Mouse (Mus musculus) small intestine, adult 2 months (tissue): ENCODE results near the gene Calr4. TPM values are rescaled to one million over a fixed set of nuclear protein-coding genes. Genes with fewer than 3 reads are reported as not detected.

ENCODE experiments used
- H3K27ac ChIP-seq: fragments of 200-500 bp; 2 replicates; pipeline ENCODE4 v1.5.1; 2012; ENCODE audit warnings: low read depth, low read length, control low read depth, inconsistent platforms; ENCODE audit not compliant: insufficient read depth
- H3K27me3 ChIP-seq: fragments of 200-500 bp; 2 replicates; pipeline ENCODE4 v1.6.1; 2012; ENCODE audit warnings: mild to moderate bottlenecking, moderate library complexity, low read length, inconsistent platforms; ENCODE audit not compliant: control insufficient read depth, insufficient read depth
- H3K36me3 ChIP-seq: fragments of 200-500 bp; 2 replicates; pipeline ENCODE4 v1.6.1; 2012; ENCODE audit warnings: mild to moderate bottlenecking, low read length, control low read depth, inconsistent platforms; ENCODE audit not compliant: control insufficient read depth, insufficient read depth
- H3K4me1 ChIP-seq: fragments of 200-500 bp; 2 replicates; pipeline ENCODE4 v1.6.1; 2012; ENCODE audit warnings: low read length, inconsistent platforms, mixed read lengths; ENCODE audit not compliant: control insufficient read depth, insufficient read depth, insufficient read length
- H3K4me3 ChIP-seq: fragments of 200-500 bp; 2 replicates; pipeline ENCODE4 v1.5.1; 2012; ENCODE audit warnings: low read depth, mild to moderate bottlenecking, control low read depth, inconsistent platforms, low read length, moderate library complexity
- CTCF ChIP-seq: fragments of 200-500 bp; IDR thresholded peaks from 2 replicates; pipeline ENCODE4 v1.5.1; 2012; ENCODE audit warnings: low read depth, mild to moderate bottlenecking, control low read depth, inconsistent platforms, low read length, moderate library complexity, mixed read lengths; ENCODE audit not compliant: insufficient replicate concordance, insufficient read length; ENCODE audit errors: extremely low read depth
- POLR2A ChIP-seq: fragments of 200-500 bp; IDR thresholded peaks from 2 replicates; pipeline ENCODE4 v1.6.1; 2012; ENCODE audit warnings: low read depth, mild to moderate bottlenecking, control low read depth, inconsistent platforms, low read length, moderate library complexity
- WGBS: fragments of 180-500 bp; shearing (Covaris S2); methylation state at CpG from one replicate; pipeline ENCODE4 v1.1.7; 2018; 5-methylcytosine and 5-hydroxymethylcytosine counted together
- polyA plus RNA-seq: library from polyadenylated mRNA; depleted of rRNA; stranded (reverse); fragments of >200 nt; gene quantifications from 2 replicates; pipeline ENCODE4 v1.2.3, GENCODE M21; 2012; rRNA removed

Calr4 gene
- polyA plus RNA-seq, 1 experiment: not detected

DNA sequence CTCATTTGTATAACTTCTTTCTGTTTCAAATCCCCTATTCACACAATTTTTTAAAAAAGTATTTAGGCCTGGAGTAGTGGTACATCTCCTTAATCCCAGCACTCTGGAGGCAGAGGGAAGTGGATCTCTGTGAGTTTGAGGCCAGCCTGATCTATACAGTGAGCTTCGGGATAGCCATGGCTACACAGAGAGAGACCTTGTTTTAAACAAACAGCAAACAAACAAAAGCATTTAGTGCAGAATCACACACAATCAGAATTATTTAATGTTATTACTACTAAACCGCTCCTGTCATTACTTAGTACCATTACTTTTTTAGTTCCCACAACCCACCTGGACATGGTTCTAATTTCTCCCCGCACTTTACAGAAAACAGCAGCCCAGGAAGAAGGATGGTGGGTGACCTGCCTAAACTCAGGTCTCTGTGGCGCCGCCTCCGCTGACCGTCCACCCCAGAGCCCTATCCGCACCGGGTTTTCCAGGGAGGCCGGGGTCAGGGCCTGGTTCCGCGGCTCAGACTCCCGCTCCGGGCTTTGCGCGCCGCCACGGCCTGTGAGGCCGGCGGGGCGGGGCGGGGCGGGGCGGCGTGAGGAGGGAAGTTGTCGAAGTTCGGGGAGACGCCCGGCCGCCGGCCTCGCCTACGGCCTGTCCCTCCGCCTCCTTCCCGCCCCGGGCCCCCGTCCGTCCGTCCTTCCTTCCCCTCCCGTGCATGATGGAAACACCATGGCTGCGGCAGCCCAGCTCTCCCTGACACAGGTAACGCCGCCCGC lies 45.6 kb downstream of the Calr4 start, which contains the start of gene Eps15:
TSS of gene Eps15 (plus strand) at position 580 of the 770 bp plus-strand sequence.
- H3K4me1 ChIP-seq: peaks cover 6% of the 10 kb centered on the region; the same call in 1 of the 2 replicates
- no peak for TF ChIP-seq CTCF
- peak; percentile 70; the same call in 1 of the 2 replicates for TF ChIP-seq POLR2A
- 0 out of 2 replicates have a peak within 1 kb of the TSS, but pooled peaks have one; percentile 3 for H3K27ac ChIP-seq
- 4% methylated on average over 41 of the region's 44 CpGs for WGBS
- peak within 1 kb of the TSS; percentile 82 for H3K4me3 ChIP-seq
- H3K27me3 ChIP-seq: no peaks in the 10 kb centered on the region
- no peaks in the 10 kb centered on the region for H3K36me3 ChIP-seq

DNA sequence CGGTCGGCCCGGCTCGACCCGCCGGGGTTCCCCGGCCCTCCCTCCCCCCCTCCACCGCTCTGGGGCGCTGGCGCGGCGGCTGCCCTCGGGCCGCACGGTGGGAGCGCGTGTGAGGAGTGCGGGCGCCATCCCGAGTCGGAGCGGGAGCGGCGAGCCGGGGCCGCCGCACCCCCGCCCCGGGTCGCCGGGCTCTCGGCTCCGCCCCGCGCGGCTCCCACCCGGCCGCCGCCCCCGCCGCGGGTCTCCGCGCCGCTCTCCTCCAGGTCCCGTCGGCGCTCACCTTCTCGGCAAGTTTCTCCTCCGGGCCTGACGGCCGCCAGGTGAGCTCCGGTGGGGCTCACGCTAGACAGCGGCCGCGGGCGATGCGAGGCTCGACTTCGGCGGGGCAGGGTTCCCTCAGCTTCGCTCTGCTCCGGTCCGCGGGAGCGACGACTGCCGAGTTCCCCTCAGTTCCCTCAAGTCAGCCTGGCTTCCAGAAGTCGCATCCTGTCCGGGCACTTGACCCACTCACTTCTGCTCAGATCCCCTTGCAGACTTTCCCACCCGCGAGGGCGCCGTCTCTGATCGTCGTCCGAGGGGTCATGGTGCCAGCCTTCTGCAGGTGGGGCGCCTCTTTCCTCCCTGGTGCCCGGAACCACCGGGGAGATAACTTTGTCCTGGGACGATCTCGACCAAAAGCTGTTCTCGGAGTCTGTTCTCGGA lies 46.3 kb downstream of the Calr4 start:
- Histone ChIP-seq H3K36me3 (no peaks in the 10 kb centered on the region), H3K27ac (0 out of 2 replicates have a peak overlapping the region, but pooled peaks have one; percentile 3), H3K4me1 (peaks cover 6% of the 10 kb centered on the region; the same call in 1 of the 2 replicates), H3K4me3 (peak overlapping the region; percentile 82), H3K27me3 (no peaks in the 10 kb centered on the region)
- WGBS: under 1% methylated on average over 85 of the region's 85 CpGs
- TF ChIP-seq CTCF: no peak
- 0 out of 2 replicates have a peak, but pooled peaks have one; percentile 7 for TF ChIP-seq POLR2A

DNA sequence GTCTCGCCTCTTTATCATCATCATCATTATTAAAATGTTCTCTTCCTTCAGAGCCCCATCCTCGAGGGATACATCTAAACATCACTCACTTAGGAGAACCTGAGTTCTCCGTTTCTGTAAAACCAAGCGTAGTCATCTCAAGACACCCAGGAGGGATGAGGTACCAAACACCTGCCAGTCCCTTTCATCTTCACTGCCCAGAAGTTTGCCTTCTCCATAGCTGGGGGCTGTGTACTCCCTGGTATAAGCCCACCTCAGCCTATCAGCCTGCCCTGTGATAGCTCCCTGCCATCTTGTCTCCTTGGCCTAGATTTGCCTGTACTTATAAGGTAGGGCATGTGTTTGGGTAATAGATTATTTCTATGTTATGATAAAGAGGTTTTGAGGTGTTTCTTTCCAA lies 46.9 kb downstream of the Calr4 start:
- no peaks in the 10 kb centered on the region for H3K36me3 ChIP-seq
- 10% methylated on average over 4 of the region's 4 CpGs for WGBS
- TF ChIP-seq POLR2A (no peak), CTCF (no peak)
- peak overlapping the region; percentile 82 for H3K4me3 ChIP-seq
- peaks cover 6% of the 10 kb centered on the region; the same call in 1 of the 2 replicates for H3K4me1 ChIP-seq
- no peak overlapping the region for H3K27ac ChIP-seq
- no peaks in the 10 kb centered on the region for H3K27me3 ChIP-seq

DNA sequence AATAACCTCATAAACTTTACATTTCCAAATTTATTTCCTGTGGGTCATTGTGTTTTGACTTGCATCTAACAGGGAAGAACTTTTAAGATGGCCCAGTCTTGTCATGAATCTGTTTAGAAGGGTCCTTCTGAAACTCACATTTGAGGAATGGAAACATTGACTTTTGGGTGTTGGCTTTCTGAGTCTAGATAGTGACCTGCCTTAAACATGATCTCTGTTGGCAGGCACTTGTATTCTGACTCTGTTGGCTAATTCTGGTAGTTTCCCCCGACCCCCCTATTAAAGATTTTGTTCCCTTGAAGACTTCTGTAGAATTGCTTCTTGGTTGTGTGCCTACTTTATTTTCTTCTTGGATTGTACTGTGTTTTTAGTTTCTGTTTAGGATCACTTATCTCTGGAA lies 47.7 kb downstream of the Calr4 start:
- Histone ChIP-seq H3K27me3 (no peaks in the 10 kb centered on the region), H3K4me1 (peaks cover 6% of the 10 kb centered on the region; the same call in 1 of the 2 replicates), H3K36me3 (no peaks in the 10 kb centered on the region), H3K27ac (no peak overlapping the region), H3K4me3 (no peak overlapping the region)
- TF ChIP-seq POLR2A: no peak
- no peak for TF ChIP-seq CTCF
- 70% methylated on average over 1 of the region's 1 CpGs for WGBS

DNA sequence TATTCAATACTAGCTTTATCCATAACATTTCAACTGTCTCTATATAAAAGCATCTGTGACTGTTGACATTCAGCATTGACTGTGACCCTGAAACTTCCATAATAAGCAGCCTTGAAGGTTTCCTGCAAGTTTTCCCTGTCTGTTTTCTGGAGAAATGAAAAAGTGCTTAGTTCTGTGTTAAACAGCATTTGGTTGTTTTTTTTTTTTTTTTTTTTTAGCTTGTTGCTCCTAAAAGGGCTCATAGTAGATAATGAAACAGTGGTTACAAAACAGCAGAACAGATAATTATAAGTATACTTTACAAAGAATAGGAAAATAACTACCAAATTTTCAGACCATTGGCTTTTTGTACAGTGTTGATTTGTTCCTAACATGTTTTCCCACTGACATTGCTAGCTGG lies 60.3 kb downstream of the Calr4 start:
- no peak overlapping the region for H3K4me3 ChIP-seq
- no peak overlapping the region for H3K27ac ChIP-seq
- H3K27me3 ChIP-seq: no peaks in the 10 kb centered on the region
- no peaks in the 10 kb centered on the region for H3K4me1 ChIP-seq
- H3K36me3 ChIP-seq: peaks cover 3% of the 10 kb centered on the region
- TF ChIP-seq POLR2A (no peak), CTCF (no peak)

DNA sequence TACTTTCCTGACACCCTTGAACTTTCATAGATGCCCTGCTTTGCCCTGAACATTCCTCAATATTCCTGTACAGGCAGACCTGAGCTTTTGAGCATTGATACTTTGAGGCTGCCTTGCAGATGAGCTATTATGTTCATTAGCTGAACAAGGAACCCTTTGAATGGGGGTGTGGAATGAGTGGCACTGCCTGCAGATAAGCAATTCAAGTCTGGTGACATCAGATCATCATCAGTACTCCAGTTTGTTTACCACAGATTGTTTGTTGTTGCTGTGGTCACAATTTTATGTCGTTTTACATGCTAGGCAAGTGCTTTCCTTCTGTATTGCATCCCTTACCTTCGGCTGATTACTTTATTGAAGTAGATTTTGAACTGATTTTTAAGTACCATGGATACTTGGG lies 62.2 kb downstream of the Calr4 start:
- 57% methylated on average over 2 of the region's 2 CpGs for WGBS
- Histone ChIP-seq H3K4me3 (no peak overlapping the region), H3K27ac (no peak overlapping the region), H3K4me1 (no peaks in the 10 kb centered on the region), H3K27me3 (no peaks in the 10 kb centered on the region), H3K36me3 (peaks cover 3% of the 10 kb centered on the region)
- no peak for TF ChIP-seq CTCF
- TF ChIP-seq POLR2A: no peak

DNA sequence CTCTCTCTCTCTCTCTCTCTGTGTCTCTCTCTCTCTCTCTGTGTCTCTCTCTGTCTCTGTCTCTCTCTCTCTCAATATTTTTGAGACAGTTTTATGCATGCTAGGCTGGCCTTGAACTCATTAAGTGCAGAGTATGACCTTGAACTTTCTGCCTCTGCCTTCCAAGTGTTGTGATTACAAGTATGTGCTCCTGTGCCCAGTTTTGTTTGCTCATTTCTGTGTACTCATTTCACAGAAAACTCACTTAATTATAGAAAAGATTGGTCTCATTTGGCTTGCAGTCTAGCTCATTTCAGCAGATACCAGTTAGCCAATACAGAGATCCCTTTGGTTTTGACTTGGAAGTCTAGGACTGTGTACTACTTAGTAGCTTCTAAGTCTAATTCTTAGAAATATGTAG lies 64.9 kb downstream of the Calr4 start:
- peaks cover 3% of the 10 kb centered on the region for H3K36me3 ChIP-seq
- no peak overlapping the region for H3K4me3 ChIP-seq
- no peak for TF ChIP-seq CTCF
- no peak for TF ChIP-seq POLR2A
- H3K27ac ChIP-seq: no peak overlapping the region
- H3K27me3 ChIP-seq: no peaks in the 10 kb centered on the region
- no peaks in the 10 kb centered on the region for H3K4me1 ChIP-seq

Other genes with a start within 250 kb of the Calr4 start
- 4.8 and 9.1 TPM in 2 replicates for gene Nrd1, start 233.8 kb upstream of the Calr4 start, polyA plus RNA-seq
- gene Osbpl9, start 32.2 kb upstream of the Calr4 start, polyA plus RNA-seq: 24.3 and 29.5 TPM in 2 replicates
- 1.5 and 2.6 TPM in 2 replicates for gene Eps15, start 45.8 kb downstream of the Calr4 start, polyA plus RNA-seq
- 17.1 and 17.5 TPM in 2 replicates for gene Ttc39a, start 172.1 kb downstream of the Calr4 start, polyA plus RNA-seq